Mouse (Mus musculus) heart, postnatal 0 days (tissue): ENCODE measurements around the gene Snn.

Experiments
- CTCF ChIP-seq: IDR thresholded peaks from 2 replicates; pipeline ENCODE4 v1.5.1; 2016; ENCODE audit warnings: antibody characterized with exemption, control low read depth, low read depth
- EP300 ChIP-seq: IDR thresholded peaks from 2 replicates; pipeline ENCODE4 v1.6.1; 2016; ENCODE audit warnings: antibody characterized with exemption, low read depth

- no peak for TF ChIP-seq EP300
- no peak for TF ChIP-seq CTCF
These were observed 39.2 kb upstream of the Snn start for GRCm38 (mm10) chr16:11021403-11022112.
